Mouse (Mus musculus) lung, adult 2 months (tissue): Measurements from ENCODE around the gene Litaf.
"Not testable (repeated sequence)": the region's sequence is repeated elsewhere in the genome, so short reads cannot be mapped to it uniquely, and the experiment has no call there.

ENCODE experiments used
- CTCF ChIP-seq: fragments of 200-500 bp; IDR thresholded peaks from 2 replicates; pipeline ENCODE4 v1.5.1; 2011; ENCODE audit warnings: mild to moderate bottlenecking, low read length, control low read depth; ENCODE audit not compliant: insufficient read depth
- POLR2A ChIP-seq: fragments of 200-500 bp; IDR thresholded peaks from 2 replicates; pipeline ENCODE4 v1.6.1; 2011; ENCODE audit warnings: low read depth, mild to moderate bottlenecking, control low read depth, low read length, borderline replicate concordance; ENCODE audit errors: extremely low read depth

DNA sequence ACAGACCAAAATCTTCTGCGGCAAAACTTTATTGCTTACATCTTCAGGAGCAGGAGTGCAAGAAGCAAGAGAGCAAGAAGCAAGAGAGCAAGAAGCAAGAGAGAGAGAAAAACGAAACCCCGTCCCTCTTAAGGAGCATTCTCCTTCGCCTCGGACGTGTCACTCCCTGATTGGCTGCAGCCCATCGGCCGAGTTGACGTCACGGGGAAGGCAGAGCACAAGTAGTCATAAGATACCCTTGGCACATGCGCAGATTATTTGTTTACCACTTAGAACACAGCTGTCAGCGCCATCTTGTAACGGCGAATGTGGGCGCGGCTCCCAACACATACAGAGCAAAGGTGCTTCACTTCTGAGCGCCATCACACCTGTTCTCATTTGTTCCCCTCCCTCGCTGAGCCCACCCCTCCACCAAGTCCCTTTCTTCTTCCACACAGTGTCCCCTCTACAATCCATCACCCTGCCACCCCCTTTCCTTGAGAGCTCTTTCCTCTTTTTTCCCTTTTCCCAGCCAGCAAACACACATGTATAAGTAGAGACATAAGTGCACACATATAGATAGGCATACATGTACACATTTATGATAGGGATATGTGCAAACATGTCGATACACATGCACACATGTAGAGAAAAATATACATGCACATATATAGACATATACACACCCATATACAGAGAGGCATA lies 52.4 kb downstream of the Litaf start:
- not testable (repeated sequence) for TF ChIP-seq CTCF, POLR2A
